In genomic region chr1:180696626-180697352, GRCm38 (mm10) we compare ENCODE assay signal across 9 mouse cellular contexts. TPM values are rescaled to one million over a fixed set of nuclear protein-coding genes. Genes with fewer than 3 reads are reported as not detected.
A peak's percentile ranks its signal among the peaks of the same experiment; 100 is the strongest.
DNase-seq lines count a peak whose midpoint lies in the region; ATAC-seq and TF ChIP-seq lines count a peak whose summit lies in the region.
"Had no signal": no experiment of that assay in that cellular context is flagged by ENCODE, and none has a peak within 500 bp of the region (broad histone marks: within the 10 kb centered on the region; RNA-seq: fewer than 3 reads in every experiment).

Mixl1 (minus strand) TSS chr1:180697034.

- no peak within 1 kb of the TSS for H3K27ac ChIP-seq in heart, adult 2 months
- H3K27ac ChIP-seq in bone marrow macrophage, adult 2 months (ENCODE audit: insufficient read depth, low read depth, low read length): no peak within 1 kb of the TSS
- H3K27ac ChIP-seq in liver, embryonic 14.5 days: no peak within 1 kb of the TSS
- no peak within 1 kb of the TSS for H3K27ac ChIP-seq in stomach, postnatal 0 days (replicated peaks)

- peak within 1 kb of the TSS; percentile 14; the same call in 1 of the 2 replicates for H3K4me3 ChIP-seq in heart, adult 2 months
- H3K4me3 ChIP-seq in bone marrow macrophage, adult 2 months (ENCODE audit: insufficient read depth, low read length): peak within 1 kb of the TSS; percentile 38
- H3K4me3 ChIP-seq in liver, embryonic 14.5 days (ENCODE audit: insufficient read depth in 1 of 2, low read depth in 2 of 2, low read length in 2 of 2): peak within 1 kb of the TSS in 1 of 2 experiments; percentile 29; a peak in 2 of 4 replicates
- H3K4me3 ChIP-seq in stomach, postnatal 0 days (ENCODE audit: low read depth, low read length): peak within 1 kb of the TSS; percentile 43

- intact Hi-C loops in heart, adult 2 months (cut with DNase I): no loop called here
- intact Hi-C loops in heart, postnatal 14 days (cut with DNase I): no loop called here
- intact Hi-C loops in left cerebral cortex, postnatal 4 days (cut with DNase I): no loop called here

- peak within 1 kb of the TSS; percentile 47 for H3K4me2 ChIP-seq in liver, embryonic 14.5 days (ENCODE audit: low read depth)
- peak within 1 kb of the TSS; percentile 63 for H3K4me2 ChIP-seq in stomach, postnatal 0 days (replicated peaks; ENCODE audit: low read depth)

- no peak for TF ChIP-seq POLR2A in heart, adult 2 months (IDR thresholded peaks at IDR 0.05; ENCODE audit: insufficient read depth, low read depth, low read length)
- no peak for TF ChIP-seq POLR2A in bone marrow macrophage, adult 2 months (IDR thresholded peaks at IDR 0.05; ENCODE audit: borderline replicate concordance, low read depth, low read length)

- no peak for TF ChIP-seq EP300 in heart, adult 2 months (IDR thresholded peaks at IDR 0.05; ENCODE audit: insufficient read depth, low read depth, low read length)
- TF ChIP-seq EP300 in liver, embryonic 14.5 days (IDR thresholded peaks at IDR 0.05; ENCODE audit: low read depth): no peak
- no peak for TF ChIP-seq EP300 in stomach, postnatal 0 days (optimal IDR thresholded peaks at IDR 0.05)

- peaks cover 8% of the 10 kb centered on the region for H3K27me3 ChIP-seq in heart, adult 2 months (ENCODE audit: control insufficient read depth, insufficient read depth, low read length)
- H3K27me3 ChIP-seq in liver, embryonic 14.5 days (ENCODE audit: control insufficient read depth, insufficient read depth, low read length): peaks cover 43% of the 10 kb centered on the region
- peaks cover 5% of the 10 kb centered on the region; the same call in 1 of the 2 replicates for H3K27me3 ChIP-seq in stomach, postnatal 0 days (ENCODE audit: control insufficient read depth, insufficient read depth, low read length)

- H3K4me1 ChIP-seq in heart, adult 2 months (ENCODE audit: control insufficient read depth, insufficient read depth, low read length): no peaks in the 10 kb centered on the region
- peaks cover 11% of the 10 kb centered on the region for H3K4me1 ChIP-seq in bone marrow macrophage, adult 2 months (ENCODE audit: control insufficient read depth, insufficient read depth, low read length)
- H3K4me1 ChIP-seq in liver, embryonic 14.5 days (replicated peaks; ENCODE audit: control insufficient read depth in 2 of 2, insufficient read depth in 2 of 2, low read length in 1 of 2): 0 out of 4 replicates have a peak, but pooled peaks cover 0 to 2% of the 10 kb centered on the region in 2 experiments
- 0 out of 2 replicates have a peak, but pooled peaks cover 3% of the 10 kb centered on the region for H3K4me1 ChIP-seq in stomach, postnatal 0 days (replicated peaks; ENCODE audit: control insufficient read depth, insufficient read depth)

- WGBS in heart, adult 2 months: 1% methylated on average over 79 of the region's 79 CpGs
- WGBS in liver, embryonic 14.5 days (ENCODE audit: insufficient replicate concordance): 2% methylated on average over 73 of the region's 79 CpGs
- 1% methylated on average over 70 of the region's 79 CpGs for WGBS in stomach, postnatal 0 days

- H3K9me3 ChIP-seq in liver, embryonic 14.5 days (ENCODE audit: control insufficient read depth, low read length): no peaks in the 10 kb centered on the region
- H3K9me3 ChIP-seq in stomach, postnatal 0 days (ENCODE audit: control insufficient read depth, low read length): no peaks in the 10 kb centered on the region

- TF ChIP-seq CTCF in heart, adult 2 months (IDR thresholded peaks at IDR 0.05): no peak
- TF ChIP-seq CTCF in bone marrow macrophage, adult 2 months (IDR thresholded peaks at IDR 0.05; ENCODE audit: low read depth, low read length): no peak
- no peak for TF ChIP-seq CTCF in liver, embryonic 14.5 days (IDR thresholded peaks at IDR 0.05; ENCODE audit: low read depth)
- no peak for TF ChIP-seq CTCF in stomach, postnatal 0 days (IDR thresholded peaks at IDR 0.05; ENCODE audit: low read depth)

- no peak for ATAC-seq in liver, embryonic 14.5 days (ENCODE audit: insufficient read depth)
- ATAC-seq in stomach, postnatal 0 days (ENCODE audit: low FRiP score, low TSS enrichment): peak; percentile 38; the same call in 1 of the 2 replicates

- H3K79me2 ChIP-seq in heart, adult 2 months (replicated peaks; ENCODE audit: control insufficient read depth, insufficient read depth, low read length): no peaks in the 10 kb centered on the region

- H3K36me3 ChIP-seq in heart, adult 2 months (ENCODE audit: control insufficient read depth, insufficient read depth, low read length): no peaks in the 10 kb centered on the region
- H3K36me3 ChIP-seq in liver, embryonic 14.5 days (replicated peaks; ENCODE audit: control insufficient read depth, insufficient read depth, low read depth): no peaks in the 10 kb centered on the region
- H3K36me3 ChIP-seq in stomach, postnatal 0 days (ENCODE audit: control insufficient read depth, insufficient read depth, low read length): no peaks in the 10 kb centered on the region

- H3K9ac ChIP-seq in heart, adult 2 months (ENCODE audit: low read depth, low read length): no peak within 1 kb of the TSS
- no peak within 1 kb of the TSS for H3K9ac ChIP-seq in liver, embryonic 14.5 days (replicated peaks)
- 0 out of 2 replicates have a peak within 1 kb of the TSS, but pooled peaks have one; percentile 13 for H3K9ac ChIP-seq in stomach, postnatal 0 days (ENCODE audit: low read length)

- no peak for DNase-seq in heart, adult 2 months
- no peak for DNase-seq in heart, adult 9 months (ENCODE audit: low spot score in 2 of 2)
- DNase-seq in heart, postnatal 14 days: peak; percentile 9 to 14
- DNase-seq in liver, embryonic 14.5 days (ENCODE audit: low read depth in 3 of 3, low spot score in 3 of 3): no peak
- DNase-seq in stomach, postnatal 0 days (ENCODE audit: low spot score): peak; percentile 26
- no peak for DNase-seq in left cerebral cortex, postnatal 4 days
- DNase-seq in left cerebral cortex, adult 8-10 months (ENCODE audit: low spot score in 2 of 2): no peak

RNA-seq across cellular contexts. Expression of gene Mixl1, which starts in this region (rescaled TPM):
- not detected for total RNA-seq in heart, adult 2 months (2021)
- not detected in 2 replicates for polyA plus RNA-seq in heart, adult 2 months (2012; rRNA removed)
- polyA plus RNA-seq in bone marrow macrophage, adult 2 months (2012; ENCODE audit: insufficient read depth, insufficient read length, missing spikeins): not detected in 2 replicates
- not detected for total RNA-seq in heart, postnatal 14 days (2021)
- polyA plus RNA-seq in liver, embryonic 14.5 days (2012; rRNA removed): 0.15 and 0.18 TPM in 2 replicates
- 0.18 and 0.30 TPM in 2 replicates for polyA plus RNA-seq in liver, embryonic 14.5 days (2014; fragmentation: Nextera tagmentation; extraction: Ambion mirVana)
- polyA plus RNA-seq in stomach, postnatal 0 days (2015; fragmentation: Nextera tagmentation; extraction: Ambion mirVana): 0.04 and 0.05 TPM in 2 replicates
- total RNA-seq in left cerebral cortex, postnatal 4 days (2021): not detected
- total RNA-seq in left cerebral cortex, adult 8-10 months (2022): not detected
- total RNA-seq: MEL had no signal

Comparison
In these comparisons a context has a peak if more than half of its experiments do, and no peak if none do; other contexts are left out.
1. Peak in DNase-seq in heart, postnatal 14 days; RNA of the gene not detected or under 1 TPM.
2. Peak in DNase-seq, ATAC-seq, H3K4me3 ChIP-seq, H3K9ac ChIP-seq and H3K4me2 ChIP-seq in stomach, postnatal 0 days; RNA of the gene not detected or under 1 TPM.